Mouse (Mus musculus): ENCODE data around the gene Bpifb9a.

DNA sequence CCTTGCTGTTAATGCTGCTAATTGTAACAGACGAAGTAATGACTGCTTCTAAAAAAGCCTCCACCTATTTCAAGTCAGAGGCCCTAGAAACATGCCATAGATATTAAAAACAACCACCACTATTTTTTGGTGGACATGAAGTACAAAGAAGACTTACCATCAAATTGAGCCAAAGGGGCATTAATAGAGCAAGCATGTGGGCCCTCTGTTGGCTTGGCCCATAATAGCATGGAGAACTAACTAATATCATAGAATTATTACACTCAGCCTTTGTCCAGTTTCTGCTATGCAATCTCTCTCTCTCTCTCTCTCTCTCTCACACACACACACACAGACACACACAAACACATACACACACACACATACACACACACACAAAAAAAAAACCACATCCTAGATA is 35.2 kb downstream of the Bpifb9a start:
- no peak for TF ChIP-seq MAX (IDR thresholded peaks at IDR 0.05; ENCODE audit: low read depth)
- TF ChIP-seq POLR2A (IDR thresholded peaks at IDR 0.05; ENCODE audit: insufficient read length, low read depth), result no peak
- no peak for TF ChIP-seq TCF12 (IDR thresholded peaks at IDR 0.05; ENCODE audit: insufficient read depth, poor library complexity, severe bottlenecking)
- no peak for TF ChIP-seq E2F4 (IDR thresholded peaks at IDR 0.05; ENCODE audit: insufficient read depth)
- TF ChIP-seq TCF3 (IDR thresholded peaks at IDR 0.05; ENCODE audit: insufficient read length, low read depth), result no peak
- no peak for TF ChIP-seq REST (IDR thresholded peaks at IDR 0.05; ENCODE audit: insufficient read depth, insufficient read length)
- no peak for TF ChIP-seq SRF (IDR thresholded peaks at IDR 0.05; ENCODE audit: control insufficient read depth, insufficient read length, low read depth)
- TF ChIP-seq MYOG (IDR thresholded peaks at IDR 0.05; ENCODE audit: control insufficient read depth in 1 of 3, insufficient read depth in 1 of 3, insufficient read length in 2 of 3, low read depth in 2 of 3), result no peak

All from myocyte (in vitro differentiated cells).